Mouse (Mus musculus): ENCODE data around the gene Abhd17c. TPM values are rescaled to one million over a fixed set of nuclear protein-coding genes. Genes with fewer than 3 reads are reported as not detected.
A peak's percentile ranks its signal among the peaks of the same experiment; 100 is the strongest.

Gene Abhd17c
- total and polyA plus RNA-seq, 3 experiments, result 35.3 to 44.0 (median 40.4) TPM

- no peak overlapping the region for H3K4me2 ChIP-seq (ENCODE audit: insufficient read depth, low read depth, poor library complexity, severe bottlenecking)
- H3K9ac ChIP-seq (ENCODE audit: insufficient read depth, low read depth), result no peak overlapping the region
- H3K27ac ChIP-seq (ENCODE audit: insufficient read depth, low read depth), result no peak overlapping the region
- no peaks in the 10 kb centered on the region for H3K9me3 ChIP-seq (replicated peaks; ENCODE audit: low read length)
- no peak for DNase-seq (ENCODE audit: extremely low read depth)
- no peaks in the 10 kb centered on the region for H3K27me3 ChIP-seq (replicated peaks)
- peaks cover 77% of the 10 kb centered on the region for H3K79me2 ChIP-seq (replicated peaks; ENCODE audit: control insufficient read depth, extremely low read depth, insufficient read depth, poor library complexity, severe bottlenecking)
- no peak for TF ChIP-seq RCOR1 (conservative IDR thresholded peaks at IDR 0.05; ENCODE audit: low read depth, low read length)
- TF ChIP-seq MXI1 (IDR thresholded peaks at IDR 0.05; ENCODE audit: low read depth, low read length), result no peak
- TF ChIP-seq JUND (conservative IDR thresholded peaks at IDR 0.05; ENCODE audit: low read depth, low read length), result no peak
- no peak for TF ChIP-seq NELFE (IDR thresholded peaks at IDR 0.05; ENCODE audit: low read depth, low read length)
- no peak for TF ChIP-seq MEF2A (IDR thresholded peaks at IDR 0.05; ENCODE audit: borderline replicate concordance, low read depth, low read length)
- no peak for TF ChIP-seq ELF1 (IDR thresholded peaks at IDR 0.05; ENCODE audit: low read depth, low read length)
- TF ChIP-seq GABPA (IDR thresholded peaks at IDR 0.05; ENCODE audit: insufficient replicate concordance, low read depth, low read length), result no peak
- no peak for TF ChIP-seq ZKSCAN1 (IDR thresholded peaks at IDR 0.05; ENCODE audit: borderline replicate concordance, low read depth, low read length)
- no peak for TF ChIP-seq SMC3 (IDR thresholded peaks at IDR 0.05; ENCODE audit: low read depth, low read length)
- no peak for TF ChIP-seq BHLHE40 (IDR thresholded peaks at IDR 0.05; ENCODE audit: low read depth, low read length)
- TF ChIP-seq ZC3H11A (IDR thresholded peaks at IDR 0.05; ENCODE audit: low read depth, low read length), result no peak
- dilution Hi-C loops (cut with MboI; ENCODE audit: extremely low pct_ligation_motif_present, extremely low pct_unique_long_range_greater_than_20kb, low sequenced_read_pairs) (no loop called here), in situ Hi-C loops (cut with MboI; ENCODE audit: low pct_ligation_motif_present, low pct_unique_long_range_greater_than_20kb, low sequenced_read_pairs) (no loop called here)
- no peak overlapping the region for H3K4me3 ChIP-seq (replicated peaks in 1 of 3; ENCODE audit: low read depth in 2 of 3, low read length in 2 of 3, poor library complexity in 1 of 3)
- H3K4me1 ChIP-seq (ENCODE audit: control insufficient read depth in 1 of 2, insufficient read depth in 2 of 2), result peaks cover 27 to 75% of the 10 kb centered on the region in 2 experiments
- H3K36me3 ChIP-seq (replicated peaks in 1 of 2; ENCODE audit: control insufficient read depth in 1 of 2, insufficient read depth in 1 of 2, low read length in 1 of 2), result peaks cover 2 to 49% of the 10 kb centered on the region in 2 experiments
These were observed 3.9 kb downstream of the Abhd17c start for GRCm38 (mm10) chr7:84147746-84148145.

DNA sequence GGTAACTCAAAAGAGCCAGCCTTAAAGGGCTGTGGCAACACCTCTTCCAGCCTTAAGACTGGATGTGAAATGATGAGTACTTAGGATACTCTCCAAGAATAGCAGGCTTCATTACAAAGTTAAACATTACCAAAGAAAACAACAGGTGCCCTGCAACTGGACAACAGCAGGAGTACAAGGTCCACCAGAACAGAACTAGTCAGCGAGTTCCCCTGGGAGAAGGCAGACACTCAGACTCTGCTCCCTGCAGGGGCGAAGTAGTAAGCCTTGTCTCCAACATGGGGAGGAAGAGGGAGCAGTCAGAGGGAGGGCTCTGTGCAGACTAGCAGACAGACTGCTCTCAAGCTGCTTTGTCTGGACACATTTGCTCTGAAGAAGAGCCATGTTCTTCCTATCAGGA, 6.1 kb downstream of the Abhd17c start:
- Histone ChIP-seq H3K4me3 (replicated peaks in 1 of 3; ENCODE audit: low read depth in 2 of 3, low read length in 2 of 3, poor library complexity in 1 of 3) (peak overlapping the region in 1 of 3 experiments; percentile 2), H3K4me1 (ENCODE audit: control insufficient read depth in 1 of 2, insufficient read depth in 2 of 2) (peaks cover 29 to 83% of the 10 kb centered on the region in 2 experiments), H3K9me3 (replicated peaks; ENCODE audit: low read length) (no peaks in the 10 kb centered on the region), H3K9ac (ENCODE audit: insufficient read depth, low read depth) (no peak overlapping the region), H3K27ac (ENCODE audit: insufficient read depth, low read depth) (no peak overlapping the region), H3K4me2 (ENCODE audit: insufficient read depth, low read depth, poor library complexity, severe bottlenecking) (no peak overlapping the region), H3K27me3 (replicated peaks) (no peaks in the 10 kb centered on the region), H3K36me3 (replicated peaks in 1 of 2; ENCODE audit: control insufficient read depth in 1 of 2, insufficient read depth in 1 of 2, low read length in 1 of 2) (peaks cover 2 to 64% of the 10 kb centered on the region in 2 experiments), H3K79me2 (replicated peaks; ENCODE audit: control insufficient read depth, extremely low read depth, insufficient read depth, poor library complexity, severe bottlenecking) (peaks cover 93% of the 10 kb centered on the region)
- TF ChIP-seq JUN (IDR thresholded peaks at IDR 0.05; ENCODE audit: insufficient read depth, low read depth, low read length) (no peak), MEF2A (IDR thresholded peaks at IDR 0.05; ENCODE audit: borderline replicate concordance, low read depth, low read length) (no peak), GABPA (IDR thresholded peaks at IDR 0.05; ENCODE audit: insufficient replicate concordance, low read depth, low read length) (no peak), KAT2A (IDR thresholded peaks at IDR 0.05; ENCODE audit: insufficient replicate concordance, low read length) (no peak), RCOR1 (conservative IDR thresholded peaks at IDR 0.05; ENCODE audit: low read depth, low read length) (no peak), RAD21 (IDR thresholded peaks at IDR 0.05; ENCODE audit: low read depth, low read length) (no peak), ZKSCAN1 (IDR thresholded peaks at IDR 0.05; ENCODE audit: borderline replicate concordance, low read depth, low read length) (no peak), MAFK (IDR thresholded peaks at IDR 0.05; ENCODE audit: insufficient replicate concordance, low read length) (no peak), BHLHE40 (IDR thresholded peaks at IDR 0.05; ENCODE audit: low read depth, low read length) (no peak), ZC3H11A (IDR thresholded peaks at IDR 0.05; ENCODE audit: low read depth, low read length) (no peak), UBTF (IDR thresholded peaks at IDR 0.05; ENCODE audit: low read depth, low read length) (no peak), CTCF (conservative IDR thresholded peaks at IDR 0.05 in 1 of 2, IDR thresholded peaks at IDR 0.05 in 1 of 2; ENCODE audit: low read depth in 2 of 2, low read length in 2 of 2) (no peak), MYC (IDR thresholded peaks at IDR 0.05; ENCODE audit: low read depth, low read length) (no peak), NRF1 (IDR thresholded peaks at IDR 0.05; ENCODE audit: low read depth, low read length) (no peak), POLR2A (IDR thresholded peaks at IDR 0.05; ENCODE audit: low read depth, low read length) (no peak)
- dilution Hi-C loops (cut with MboI; ENCODE audit: extremely low pct_ligation_motif_present, extremely low pct_unique_long_range_greater_than_20kb, low sequenced_read_pairs) (no loop called here), in situ Hi-C loops (cut with MboI; ENCODE audit: low pct_ligation_motif_present, low pct_unique_long_range_greater_than_20kb, low sequenced_read_pairs) (no loop called here)
- no peak for DNase-seq (ENCODE audit: extremely low read depth)
